Mouse (Mus musculus): ENCODE data around the gene Rnf40.
"Not testable (repeated sequence)": the region's sequence is repeated elsewhere in the genome, so short reads cannot be mapped to it uniquely, and the experiment has no call there.

Gene Rnf40

DNA sequence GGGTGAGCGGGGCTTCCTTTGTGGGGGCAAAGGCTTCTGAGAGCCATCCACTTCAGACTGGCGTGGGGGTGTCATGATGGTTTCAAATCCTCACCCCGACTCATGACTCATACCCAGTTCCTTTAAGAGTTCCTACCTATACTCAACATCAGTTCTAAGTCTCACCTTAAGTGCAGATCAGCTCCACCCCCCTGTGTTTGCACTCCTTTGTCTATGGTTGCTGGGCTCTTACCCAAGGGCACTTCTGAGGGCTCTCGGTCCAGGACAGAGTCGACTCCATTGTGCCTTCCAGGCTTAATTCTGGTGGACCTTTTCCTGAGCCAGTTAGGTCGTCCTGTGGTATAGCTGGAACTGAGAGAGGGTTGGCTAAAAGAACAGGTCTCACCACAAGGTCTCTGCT is 18.6 kb downstream of the Rnf40 start:
- no peak for DNase-seq

DNA sequence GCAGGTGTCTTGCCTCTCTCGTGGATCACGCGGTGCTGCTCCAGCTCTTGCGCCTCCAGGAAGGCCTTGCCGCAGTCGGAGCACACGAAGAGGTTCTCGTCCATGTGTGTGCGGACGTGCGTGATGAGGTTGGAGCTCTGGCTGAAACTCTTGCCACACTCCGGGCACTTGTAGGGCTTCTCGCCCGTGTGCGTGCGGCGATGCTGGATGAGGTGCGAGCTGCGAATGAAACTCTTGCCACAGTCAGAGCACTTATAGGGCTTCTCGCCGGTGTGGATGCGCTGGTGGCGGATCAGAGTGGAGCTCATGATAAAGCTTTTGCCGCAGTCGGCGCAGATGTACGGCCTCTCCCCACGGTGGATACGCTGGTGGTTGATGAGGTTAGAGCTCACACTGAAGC is 22.4 kb downstream of the Rnf40 start:
- DNase-seq: no peak

DNA sequence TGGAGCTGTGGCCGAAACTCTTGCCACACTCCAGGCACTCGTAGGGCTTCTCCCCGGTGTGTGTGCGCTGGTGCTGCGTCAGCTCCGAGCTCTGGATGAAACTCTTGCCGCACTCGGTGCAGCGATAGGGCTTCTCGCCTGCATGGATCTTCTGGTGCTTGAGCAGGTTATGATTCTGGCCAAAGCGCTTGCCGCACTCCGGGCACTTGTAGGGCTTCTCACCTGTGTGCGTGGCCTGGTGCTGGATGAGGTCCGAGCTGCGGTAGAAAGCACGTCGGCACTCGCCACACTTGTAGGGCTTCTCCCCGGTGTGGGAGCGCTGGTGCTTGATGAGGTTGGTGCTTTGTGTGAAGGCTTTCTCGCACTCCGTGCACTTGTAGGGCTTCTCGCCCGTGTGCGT is 23.0 kb downstream of the Rnf40 start:
- no peak for DNase-seq

DNA sequence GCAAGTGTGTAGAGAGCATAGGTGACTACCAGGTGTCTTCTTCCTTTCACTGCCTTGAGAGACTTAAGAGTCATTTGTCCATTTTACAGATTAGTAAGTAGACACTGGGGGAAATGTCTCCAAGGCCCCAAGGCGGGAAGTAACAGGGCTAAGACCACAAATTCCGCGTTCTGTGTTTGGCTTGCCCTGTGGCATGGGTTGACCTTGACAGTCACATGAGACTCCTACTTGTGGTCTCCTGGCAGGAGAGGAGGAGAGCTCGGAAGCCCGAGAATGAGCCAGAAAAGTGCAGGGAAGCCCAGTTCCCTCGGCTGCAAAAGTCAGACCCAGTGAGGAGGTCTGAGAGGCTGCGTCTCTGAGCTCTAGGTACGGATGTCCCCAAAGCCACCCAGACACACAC is 24.9 kb downstream of the Rnf40 start:
- DNase-seq: peak; percentile 51

DNA sequence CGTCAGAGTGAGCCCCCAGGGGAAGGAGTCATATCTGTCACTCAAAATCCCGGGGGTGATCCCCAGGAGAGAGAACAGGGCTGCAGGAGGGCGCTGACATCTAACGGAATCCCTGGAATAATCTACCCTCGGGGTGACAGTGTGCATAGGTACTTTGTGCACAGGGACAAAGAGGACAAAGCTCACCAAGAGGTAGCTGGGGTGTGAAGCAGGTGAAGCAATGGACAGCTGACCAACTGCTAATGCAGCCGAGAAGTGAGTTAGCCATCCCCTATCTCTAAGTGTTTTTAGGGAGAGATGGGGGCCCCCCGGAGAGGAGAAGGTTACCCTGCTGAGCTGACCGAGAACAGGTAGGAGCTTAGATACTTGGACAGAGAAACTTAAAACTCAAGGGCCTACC is 25.5 kb downstream of the Rnf40 start:
- no peak for DNase-seq

DNA sequence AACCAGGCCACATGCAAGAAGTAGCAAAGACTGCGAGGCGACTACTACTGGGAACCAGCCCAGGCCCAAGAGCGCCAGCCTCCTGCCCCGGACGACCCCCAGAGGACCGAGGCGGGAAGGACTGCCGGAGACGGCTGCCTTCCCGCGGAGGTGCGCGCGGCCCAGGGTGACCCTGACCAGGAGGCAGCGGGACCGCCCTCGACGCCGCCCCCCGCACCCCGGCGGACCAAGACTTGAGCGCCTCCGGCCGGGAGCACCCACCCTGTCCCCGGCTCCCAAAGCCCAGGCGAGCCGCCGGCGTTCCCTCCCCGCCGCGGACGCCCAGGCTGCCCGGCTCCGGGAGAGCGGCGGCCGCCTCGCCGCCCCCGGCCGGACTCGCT is 25.9 kb downstream of the Rnf40 start:
- peak; percentile 78 for DNase-seq

DNA sequence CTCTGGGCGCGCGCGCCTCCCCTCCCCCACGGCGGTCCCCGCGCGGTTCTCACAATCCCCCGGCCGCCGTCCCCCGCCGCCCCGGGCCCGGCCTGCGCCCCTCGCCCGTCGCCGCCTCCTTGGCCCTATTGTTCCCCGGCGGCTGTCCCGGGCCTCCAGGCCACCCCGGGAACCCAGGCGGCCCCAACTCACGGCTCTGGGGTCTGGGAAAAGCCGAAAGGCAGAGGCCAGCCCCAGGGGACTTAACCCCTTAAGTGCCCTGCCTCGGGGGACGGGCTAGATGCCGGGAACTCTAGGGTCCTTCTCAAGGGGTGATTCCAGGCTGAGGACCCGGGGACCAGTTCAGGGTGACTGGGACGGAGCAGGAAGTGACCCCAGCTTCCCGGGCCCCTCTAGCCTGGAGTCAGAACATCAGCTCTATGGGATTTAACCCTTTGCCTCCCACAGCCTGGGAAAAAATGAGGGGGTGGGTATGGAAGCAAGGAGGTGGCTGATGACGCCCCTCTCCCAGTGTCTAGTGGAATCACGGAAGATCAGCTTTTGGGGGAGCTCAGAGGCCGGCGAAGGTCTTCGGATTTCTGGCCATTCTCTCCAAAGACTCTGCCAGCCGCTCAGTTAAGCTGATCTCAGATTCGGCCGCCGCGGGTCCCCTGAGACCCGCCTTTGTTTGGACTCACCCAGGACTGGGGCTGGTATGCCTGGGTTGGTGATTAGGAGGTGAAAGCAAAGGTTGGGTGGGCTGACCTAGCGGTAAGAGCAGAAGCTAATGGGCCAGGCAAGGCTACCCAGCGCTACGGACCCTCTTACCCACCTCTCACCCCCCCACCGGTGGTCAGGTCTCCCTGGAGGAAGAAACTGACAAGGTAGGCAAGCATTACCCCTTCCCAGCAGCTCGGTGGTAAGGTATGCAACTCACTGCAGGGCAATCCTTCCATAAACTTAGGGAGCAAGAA is 26.6 kb downstream of the Rnf40 start, which contains the start of gene Zfp629:
Gene Zfp629, minus strand, starts transcription at position 907 of the 953 bp plus-strand sequence.
- peak; percentile 83 for DNase-seq

DNA sequence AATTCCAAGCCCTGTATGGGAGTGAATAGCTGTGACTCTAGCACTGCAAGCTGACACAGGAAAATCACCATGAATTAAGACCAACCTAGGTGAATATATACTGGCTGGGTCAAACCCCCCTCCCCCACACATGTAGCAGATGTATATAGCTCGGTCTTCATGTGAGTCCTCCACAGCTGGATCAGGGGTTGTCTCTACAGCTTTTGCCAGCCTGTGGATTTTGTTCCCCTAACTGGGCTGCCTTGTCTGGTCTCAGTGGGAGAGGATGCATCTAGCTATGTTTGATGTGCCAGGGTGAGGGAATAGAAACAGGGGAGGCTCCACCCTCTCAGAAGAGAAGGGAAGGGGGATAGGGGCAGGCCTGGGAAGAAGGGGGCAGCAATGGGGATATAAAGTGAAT is 27.8 kb downstream of the Rnf40 start:
- DNase-seq: no peak

DNA sequence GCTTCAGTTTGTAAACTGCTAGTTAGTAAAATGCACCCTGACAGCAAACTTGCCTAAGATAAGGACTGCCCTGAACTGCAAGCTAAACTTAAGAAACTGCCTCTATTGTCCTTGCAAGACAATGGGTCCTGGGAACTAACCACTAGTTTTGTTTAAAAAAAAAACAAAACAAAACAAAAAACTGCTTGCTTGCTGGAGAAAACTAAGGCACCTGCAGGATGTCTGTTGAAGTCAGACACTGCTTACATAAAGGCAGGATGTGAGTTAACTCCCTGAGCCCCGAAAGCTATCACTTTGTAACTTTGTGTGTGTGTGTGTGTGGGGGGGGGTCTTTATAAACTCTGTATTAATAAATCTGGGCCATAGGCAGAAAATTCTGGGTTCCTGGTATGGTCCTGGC is 28.3 kb downstream of the Rnf40 start:
- DNase-seq: no peak

DNA sequence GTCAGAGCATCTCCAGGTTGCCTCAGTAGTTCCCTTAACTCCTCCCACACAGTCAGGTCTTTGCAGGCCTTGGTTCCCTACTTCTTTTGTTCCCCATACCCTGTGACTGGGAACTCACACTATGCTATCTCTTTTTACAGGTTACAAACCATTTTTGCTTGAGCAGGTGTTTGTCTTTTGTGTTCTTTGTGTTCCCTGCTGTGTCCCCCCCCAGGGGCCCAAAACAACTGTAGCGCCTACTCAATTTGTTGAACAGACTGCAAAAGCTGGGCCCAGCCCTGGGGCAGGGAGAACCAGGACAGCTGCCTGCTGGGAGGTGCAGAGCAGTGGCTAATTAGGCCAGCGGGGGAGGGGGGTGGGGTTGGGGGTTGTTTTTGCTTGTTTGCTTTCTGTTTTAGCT is 29.4 kb downstream of the Rnf40 start:
- no peak for DNase-seq

DNA sequence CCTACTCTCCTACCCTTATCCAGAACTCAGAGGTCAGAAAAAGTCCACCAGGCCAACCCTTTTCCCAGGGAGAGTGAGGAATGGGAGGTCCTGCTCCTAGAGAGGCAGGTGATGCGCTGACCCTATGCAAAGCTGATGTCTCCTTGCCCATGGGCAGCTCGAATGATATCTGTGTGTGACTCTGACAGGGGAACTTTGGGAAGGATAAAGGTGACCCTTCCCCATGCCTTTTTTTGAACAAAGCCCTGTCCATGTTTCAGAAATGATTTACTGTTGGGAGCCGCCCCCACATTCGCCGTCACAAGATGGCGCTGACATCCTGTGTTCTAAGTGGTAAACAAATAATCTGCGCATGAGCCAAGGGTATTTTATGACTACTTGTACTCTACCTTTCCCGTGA is 29.8 kb downstream of the Rnf40 start:
- not testable (repeated sequence) for DNase-seq

DNA sequence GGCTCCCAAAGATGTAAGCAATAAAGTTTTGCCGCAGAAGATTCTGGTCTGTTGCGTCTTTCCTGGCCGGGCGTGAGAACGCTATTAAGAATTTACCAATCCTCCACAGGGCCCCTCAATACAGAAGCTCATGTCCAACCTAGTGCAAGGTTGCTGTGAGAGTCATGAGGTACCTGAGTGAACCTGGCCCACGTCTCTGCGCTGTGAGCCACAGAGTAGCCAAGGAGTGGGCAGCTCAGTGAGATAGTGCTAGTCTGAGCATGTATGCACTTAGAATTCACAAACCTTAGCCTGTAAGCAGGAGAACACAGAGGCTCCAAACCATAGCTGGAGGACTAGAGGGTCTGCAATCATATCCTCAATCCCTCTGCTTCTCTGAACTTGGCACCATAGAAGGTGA is 37.5 kb downstream of the Rnf40 start:
- no peak for DNase-seq

DNA sequence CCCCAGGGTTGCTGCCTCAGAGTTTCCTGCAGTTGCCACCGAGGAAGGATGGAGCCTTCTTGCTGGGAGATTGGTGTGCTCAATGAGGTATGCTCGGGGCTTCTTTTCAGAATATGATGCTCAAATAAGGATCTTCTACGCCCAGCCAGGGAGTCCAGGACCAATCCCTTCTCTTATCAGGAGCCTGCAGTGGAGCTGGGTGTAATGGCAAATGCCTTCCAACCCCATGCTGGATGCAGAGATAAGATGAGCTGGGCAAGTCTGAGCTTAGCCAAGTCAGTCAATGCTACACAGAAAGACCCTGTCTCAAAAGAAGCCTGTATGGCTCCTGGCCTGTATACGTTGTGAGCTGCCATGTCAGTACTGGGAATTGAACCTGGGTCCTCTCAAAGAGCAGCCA is 37.9 kb downstream of the Rnf40 start:
- DNase-seq: no peak

DNA sequence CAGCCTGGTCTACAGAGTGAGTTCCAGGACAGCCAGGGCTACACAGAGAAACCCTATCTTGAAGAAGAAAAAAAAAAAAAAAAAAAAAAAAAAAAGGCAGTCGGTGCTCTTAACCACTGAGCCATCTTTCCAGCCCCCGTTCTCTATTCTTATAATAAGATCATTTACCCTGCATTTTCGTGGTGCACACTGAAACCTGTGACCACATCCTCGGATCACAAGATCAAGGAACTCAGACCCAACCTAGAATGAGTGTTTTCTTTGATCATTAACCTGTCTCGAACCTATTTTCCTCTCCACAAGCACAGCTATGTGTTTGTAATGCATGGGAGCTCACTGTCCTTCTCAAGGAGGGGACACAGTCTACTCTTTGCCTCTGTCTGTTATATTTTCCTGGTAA is 40.1 kb downstream of the Rnf40 start:
- DNase-seq: no peak

DNA sequence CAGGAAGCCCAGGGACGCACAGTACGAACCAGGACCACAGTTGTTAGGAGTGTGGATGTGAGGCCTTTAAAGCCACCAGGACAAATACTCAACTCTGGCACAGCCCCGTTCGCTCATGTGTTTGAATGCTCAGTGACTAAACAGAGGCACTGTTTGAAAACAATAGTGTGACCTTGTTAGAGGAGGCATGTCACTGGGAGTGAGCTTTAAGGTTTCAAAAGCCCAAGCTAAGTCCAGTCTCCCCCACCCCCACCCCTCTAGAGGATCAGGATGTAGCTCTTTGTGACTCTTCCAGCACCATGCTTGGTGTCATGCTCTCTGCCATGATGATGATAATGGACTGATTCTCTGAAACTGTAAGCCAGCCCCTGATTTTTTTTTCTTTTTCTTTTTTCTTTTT is 42.8 kb downstream of the Rnf40 start:
- no peak for DNase-seq

DNA sequence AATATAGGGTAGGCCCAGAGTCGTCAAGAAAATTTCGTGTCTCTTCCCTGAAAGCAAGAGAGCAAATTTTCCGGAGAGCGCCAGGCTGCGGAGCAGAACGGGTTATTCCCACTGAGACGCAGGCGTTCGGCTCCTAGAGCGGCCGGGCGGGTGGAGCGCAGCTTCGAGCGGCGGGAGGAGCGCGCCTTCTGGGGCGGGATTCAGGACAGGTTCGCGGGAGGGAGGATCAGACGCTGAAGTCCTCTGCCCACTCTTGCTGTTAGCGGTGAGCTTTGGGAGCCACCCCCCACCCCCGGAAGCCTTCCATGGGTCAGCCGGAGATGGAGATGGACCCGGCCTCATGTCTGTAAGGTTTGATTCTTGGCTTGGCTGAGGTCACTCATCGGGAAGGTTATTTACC is 48.4 kb downstream of the Rnf40 start:
- peak; percentile 75 for DNase-seq

DNA sequence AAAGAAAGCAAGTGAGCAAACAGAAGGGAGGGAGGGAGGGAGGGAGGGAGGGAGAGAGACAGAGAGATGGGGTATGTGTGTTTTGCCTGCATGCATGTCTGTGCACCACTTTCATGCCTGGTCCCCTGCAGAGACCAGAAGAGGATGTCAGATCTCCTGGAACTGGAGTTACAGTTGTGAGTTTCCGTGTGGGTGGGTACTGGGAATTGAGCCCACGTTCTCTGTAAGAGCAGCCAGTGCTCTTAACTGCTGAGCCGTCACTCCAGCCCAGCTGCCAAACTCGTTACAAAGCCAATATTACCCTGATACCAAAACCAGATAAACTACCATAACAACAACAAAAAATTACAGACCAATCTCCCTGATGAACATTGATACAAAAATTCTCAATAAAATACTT is 52.7 kb downstream of the Rnf40 start:
- no peak for DNase-seq

DNA sequence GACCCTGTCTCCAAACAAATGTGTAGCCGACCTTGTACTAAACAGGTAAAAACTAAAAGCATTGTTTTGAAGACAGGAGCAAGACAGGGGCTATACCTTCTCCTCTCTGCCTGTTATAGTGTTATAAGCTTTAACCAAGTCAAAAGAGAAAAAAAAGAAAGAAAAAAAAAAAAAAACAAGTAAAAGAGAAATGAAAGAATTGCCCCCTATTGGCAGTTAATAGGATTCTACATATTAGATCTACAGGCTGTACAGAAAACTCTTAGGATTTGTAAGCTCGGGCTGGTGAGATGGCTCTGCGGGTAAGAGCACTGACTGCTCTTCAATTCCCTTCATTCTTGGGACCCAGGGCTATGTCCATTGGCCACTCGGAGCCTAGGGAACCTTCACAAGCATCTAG is 53.7 kb downstream of the Rnf40 start:
- DNase-seq: no peak

DNA sequence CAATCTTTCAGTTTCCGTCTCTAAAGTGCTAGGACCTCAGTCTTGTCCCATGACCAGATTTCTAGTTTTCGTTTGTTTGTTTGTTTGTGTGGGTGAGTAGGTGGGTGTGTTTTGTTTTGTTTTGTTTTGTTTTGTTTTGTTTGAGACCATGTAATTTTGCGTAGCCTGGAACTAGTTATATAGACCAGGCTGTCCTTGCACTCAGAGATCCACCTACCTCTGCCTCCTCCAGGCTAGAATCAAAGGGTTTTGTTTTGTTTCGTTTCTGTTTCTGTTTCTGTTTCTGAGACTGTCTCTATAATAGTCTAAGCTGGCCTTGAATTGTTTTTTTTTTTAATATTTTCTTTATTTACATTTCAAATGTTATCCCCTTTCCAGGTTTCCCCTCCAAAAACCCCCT is 57.8 kb downstream of the Rnf40 start:
- DNase-seq: no peak

DNA sequence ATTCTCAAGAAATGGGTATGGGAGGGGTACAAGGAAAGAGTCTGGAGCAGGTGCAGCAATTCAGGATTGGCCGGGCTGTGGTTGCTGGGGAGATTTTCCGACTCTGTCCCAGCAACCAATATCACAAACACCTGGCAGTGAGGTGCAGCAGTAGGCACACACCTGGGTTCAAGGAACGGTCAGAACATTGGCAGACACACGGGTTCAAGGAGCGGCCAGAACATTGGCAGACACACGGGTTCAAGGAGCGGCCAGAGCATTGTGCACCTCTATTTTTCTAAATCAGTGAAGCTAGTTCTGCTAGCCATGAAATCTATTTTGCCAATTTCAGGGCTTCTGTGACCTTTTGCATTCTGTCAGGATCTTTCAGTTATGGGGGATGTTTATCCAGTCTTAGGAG is 59.0 kb downstream of the Rnf40 start:
- not testable (repeated sequence) for DNase-seq

DNA sequence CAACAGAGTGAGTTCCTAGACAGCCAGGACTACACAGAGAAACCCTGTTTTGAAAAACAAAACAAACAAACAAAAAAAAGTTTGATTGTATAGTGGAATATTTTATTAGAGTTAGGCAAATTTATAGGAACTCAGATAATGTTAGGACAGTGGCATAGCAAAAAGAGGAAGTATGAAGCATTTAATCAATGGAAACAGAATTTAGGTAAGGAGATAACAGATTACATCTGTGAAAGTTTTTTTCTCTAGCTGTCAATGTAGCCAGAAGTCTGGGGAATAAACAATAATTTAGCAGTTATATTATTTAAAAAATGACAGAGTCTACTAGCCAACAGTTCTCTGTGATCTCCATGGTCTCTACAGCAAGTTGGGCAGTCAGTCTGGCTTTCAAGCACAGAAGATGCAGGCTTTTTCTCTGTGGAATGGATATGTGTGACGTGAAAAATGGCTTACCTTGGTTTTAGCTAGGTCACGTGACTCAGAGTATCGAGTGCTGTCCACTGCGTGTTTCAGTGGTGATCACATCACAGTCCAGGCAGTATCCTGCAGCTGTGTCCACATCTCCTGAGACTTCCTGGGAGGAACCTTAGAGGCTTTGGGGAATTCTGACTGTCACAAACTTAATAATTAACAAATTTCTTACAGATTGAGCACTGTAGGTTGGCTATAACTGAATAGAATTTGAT is 60.1 kb downstream of the Rnf40 start:
- DNase-seq: no peak

DNA sequence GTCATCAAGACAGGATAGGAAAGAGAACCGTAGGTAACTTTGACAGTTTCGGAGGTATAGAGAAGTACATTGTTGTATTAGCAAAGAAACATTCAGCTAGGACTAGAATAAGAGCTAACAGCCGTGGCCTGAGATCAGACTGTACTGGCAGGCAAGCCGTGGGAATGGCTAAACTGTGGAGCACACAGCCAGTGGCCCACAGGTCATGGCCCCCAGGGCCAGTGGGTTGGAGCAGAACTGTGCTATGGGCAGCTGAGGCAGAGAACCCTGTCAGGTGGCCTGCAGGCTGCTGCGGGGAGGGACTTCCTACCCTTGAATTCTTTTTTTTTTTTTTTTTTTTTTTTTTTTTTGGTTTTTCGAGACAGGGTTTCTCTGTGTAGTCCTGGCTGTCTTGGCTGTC is 60.6 kb downstream of the Rnf40 start:
- no peak for DNase-seq

DNA sequence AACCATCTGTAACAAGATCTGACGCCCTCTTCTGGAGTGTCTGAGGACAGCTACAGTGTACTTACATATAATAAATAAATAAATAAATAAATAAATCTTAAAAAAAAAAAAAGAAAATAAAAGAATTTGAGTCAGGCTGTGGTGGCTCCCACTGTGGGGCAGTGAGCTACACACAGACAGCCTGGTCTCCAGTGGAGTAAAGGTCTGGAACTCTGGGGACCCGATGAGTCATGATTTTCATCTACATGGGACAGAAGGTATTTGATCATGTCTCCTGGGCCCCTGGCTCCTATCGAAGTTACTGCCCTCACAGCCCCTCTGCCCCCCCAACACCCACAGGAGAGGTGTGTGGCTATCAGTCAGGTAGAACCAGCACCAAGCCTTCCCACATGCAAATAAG is 63.1 kb downstream of the Rnf40 start:
- no peak for DNase-seq

DNA sequence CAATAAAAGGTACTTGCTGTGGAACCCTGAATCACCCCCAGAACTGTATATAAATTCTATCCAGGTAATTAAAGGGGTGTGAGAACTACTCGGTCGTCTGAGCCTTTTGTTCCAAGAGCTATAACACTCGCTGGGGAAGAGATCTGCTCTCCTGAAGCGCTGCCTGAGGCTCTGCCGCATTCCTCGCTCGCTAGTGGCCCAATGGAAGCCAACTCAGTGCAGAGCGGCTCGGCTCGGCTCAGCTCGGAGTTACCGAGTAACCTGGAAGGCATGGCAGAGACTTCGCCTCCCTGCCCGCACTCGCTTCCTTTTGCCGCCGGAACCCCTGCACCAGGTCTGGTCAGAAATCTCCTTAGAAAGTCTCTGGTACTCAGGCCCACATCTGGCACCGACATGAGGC is 63.5 kb downstream of the Rnf40 start:
- peak; percentile 53 for DNase-seq
